Mouse (Mus musculus) forebrain, postnatal 0 days (tissue): ENCODE data around the gene Eea1. TPM values are rescaled to one million over a fixed set of nuclear protein-coding genes. Genes with fewer than 3 reads are reported as not detected.
"Not testable (repeated sequence)": the region's sequence is repeated elsewhere in the genome, so short reads cannot be mapped to it uniquely, and the experiment has no call there.

Experiments
- ATAC-seq: fragments of 200-750 bp; cut with Nextera tagmentation; 2 replicates; pipeline ENCODE4 v1.8.0; 2017; ENCODE audit warnings: mild to moderate bottlenecking, moderate library complexity
- DNase-seq: peaks from one replicate; pipeline ENCODE4 v3.0.0-alpha.2; 2015
- H3K27ac ChIP-seq: fragments of 300-500 bp; sonication (generic); 2 replicates; pipeline ENCODE4 v1.5.1; 2014; ENCODE audit warnings: low read depth, mild to moderate bottlenecking, antibody characterized with exemption, low read length, moderate library complexity, mixed read lengths
- H3K27me3 ChIP-seq: fragments of 300-500 bp; sonication (generic); 2 replicates; pipeline ENCODE4 v1.6.1; 2014; ENCODE audit warnings: mild to moderate bottlenecking, low read length, mixed read lengths; ENCODE audit not compliant: insufficient read depth
- H3K36me3 ChIP-seq: fragments of 300-500 bp; sonication (generic); 2 replicates; pipeline ENCODE4 v1.6.1; 2014; ENCODE audit warnings: mild to moderate bottlenecking, moderate library complexity; ENCODE audit not compliant: insufficient read depth
- H3K4me1 ChIP-seq: fragments of 300-500 bp; sonication (generic); 2 replicates; pipeline ENCODE4 v1.6.1; 2014; ENCODE audit warnings: antibody characterized with exemption; ENCODE audit not compliant: insufficient read depth
- H3K4me2 ChIP-seq: fragments of 300-500 bp; sonication (generic); 2 replicates; pipeline ENCODE4 v1.6.1; 2014; ENCODE audit warnings: low read depth, mild to moderate bottlenecking, moderate library complexity
- H3K4me3 ChIP-seq: fragments of 300-500 bp; sonication (generic); 2 replicates; pipeline ENCODE4 v1.5.1; 2014; ENCODE audit warnings: low read depth, low read length, mixed read lengths
- H3K9ac ChIP-seq: fragments of 300-500 bp; sonication (generic); 2 replicates; pipeline ENCODE4 v1.6.1; 2014; ENCODE audit warnings: mild to moderate bottlenecking
- H3K9me3 ChIP-seq: fragments of 300-500 bp; sonication (generic); 2 replicates; pipeline ENCODE4 v1.6.1; 2016; ENCODE audit warnings: low read length
- CTCF ChIP-seq: sonication (generic); IDR thresholded peaks from 2 replicates; pipeline ENCODE4 v1.5.1; 2016; ENCODE audit warnings: antibody characterized with exemption, control low read depth, low read depth
- WGBS: fragments of 180-500 bp; shearing (Covaris S2); extraction: QIAGEN DNeasy Blood & Tissue Kit; methylation state at CpG from one replicate; pipeline ENCODE4 v1.1.7; 2014; 5-methylcytosine and 5-hydroxymethylcytosine counted together
- polyA plus RNA-seq: library from polyadenylated mRNA; unstranded; fragments of >200 nt; fragmentation: Nextera tagmentation; extraction: Ambion mirVana; gene quantifications from 2 replicates; pipeline ENCODE4 v1.2.1, GENCODE M21; 2015
- total RNA-seq: library from RNA; depleted of rRNA; stranded (reverse); fragments of >200 nt; gene quantifications from 2 replicates; pipeline ENCODE4 v1.2.3, GENCODE M21; 2014

Eea1 gene
- total and polyA plus RNA-seq, 2 experiments from 2014 or later, result 16.6 to 21.9 TPM

DNA sequence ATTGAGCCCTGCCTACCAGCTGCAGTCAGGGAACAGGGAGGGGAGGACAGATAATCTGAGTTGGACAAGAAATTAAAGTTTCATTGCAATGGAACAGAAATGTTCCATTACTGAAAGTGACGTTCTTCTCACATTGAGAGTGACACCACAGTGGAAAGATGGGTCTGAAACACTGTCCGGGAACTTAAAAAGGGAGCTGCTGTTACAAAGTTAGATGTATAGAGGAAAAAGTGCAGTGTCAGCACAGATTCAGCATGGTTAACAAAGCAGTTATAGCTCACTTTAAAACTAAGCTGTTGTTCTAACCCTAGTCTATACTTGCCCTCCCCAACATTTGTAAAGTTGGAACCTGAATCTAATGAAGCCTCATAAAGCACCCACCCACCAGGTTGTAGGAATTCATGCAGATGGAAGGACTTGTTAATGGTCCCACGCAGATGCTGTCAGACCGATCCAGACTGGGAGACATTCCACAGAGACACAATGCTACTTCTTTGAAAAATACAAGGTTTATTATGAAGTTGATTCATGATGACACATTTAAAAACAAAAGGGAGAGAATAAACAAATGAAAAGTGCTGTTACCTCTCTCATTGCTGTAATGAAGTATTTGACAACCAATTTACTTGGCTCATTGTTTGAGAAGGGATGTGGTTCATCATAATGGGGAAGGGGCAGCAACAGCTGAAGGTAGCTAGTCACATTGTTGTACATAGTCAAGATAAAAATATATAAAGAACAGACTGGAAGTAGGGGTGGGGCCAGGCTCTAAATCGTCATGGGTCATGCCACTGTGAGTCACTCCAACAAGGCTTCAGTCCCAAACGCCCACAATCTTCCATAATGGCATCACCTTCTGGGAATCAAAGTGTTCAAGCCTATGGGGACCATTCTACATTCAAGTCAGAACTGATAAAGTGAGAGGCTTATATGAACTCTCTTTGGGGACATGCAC, 16.9 kb upstream of the Eea1 start:
- Histone ChIP-seq H3K4me1 (no peaks in the 10 kb centered on the region), H3K9me3 (no peaks in the 10 kb centered on the region), H3K27ac (no peak overlapping the region), H3K27me3 (no peaks in the 10 kb centered on the region), H3K4me2 (no peak overlapping the region), H3K9ac (no peak overlapping the region), H3K36me3 (no peaks in the 10 kb centered on the region), H3K4me3 (no peak overlapping the region)
- WGBS, result 83% methylated on average over 6 of the region's 6 CpGs
- no peak for DNase-seq
- TF ChIP-seq CTCF, result no peak
- no peak for ATAC-seq

DNA sequence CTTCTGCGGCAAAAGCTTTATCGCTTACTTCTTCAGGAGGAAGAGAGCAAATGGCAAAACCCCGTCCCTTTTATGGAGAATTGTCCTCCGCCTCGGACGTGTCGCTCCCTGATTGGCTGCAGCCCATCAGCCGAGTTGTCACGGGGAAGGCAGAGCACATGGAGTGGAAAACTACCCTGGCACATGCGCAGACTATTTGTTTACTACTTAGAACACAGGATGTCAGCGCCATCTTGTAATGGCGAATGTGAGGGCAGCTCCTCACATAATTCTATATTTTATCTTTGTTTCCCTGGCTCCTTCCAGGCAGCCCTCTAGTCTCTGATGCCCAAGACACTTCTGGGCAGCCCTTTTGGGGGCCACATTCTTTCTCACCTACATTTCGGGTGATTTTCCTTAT, 6.8 kb upstream of the Eea1 start:
- H3K27me3 ChIP-seq, H3K36me3 ChIP-seq, H3K9me3 ChIP-seq, H3K27ac ChIP-seq, H3K4me3 ChIP-seq, DNase-seq, H3K4me1 ChIP-seq, H3K9ac ChIP-seq, H3K4me2 ChIP-seq, ATAC-seq: not testable (repeated sequence)
- WGBS, result 93% methylated on average over 13 of the region's 13 CpGs

DNA sequence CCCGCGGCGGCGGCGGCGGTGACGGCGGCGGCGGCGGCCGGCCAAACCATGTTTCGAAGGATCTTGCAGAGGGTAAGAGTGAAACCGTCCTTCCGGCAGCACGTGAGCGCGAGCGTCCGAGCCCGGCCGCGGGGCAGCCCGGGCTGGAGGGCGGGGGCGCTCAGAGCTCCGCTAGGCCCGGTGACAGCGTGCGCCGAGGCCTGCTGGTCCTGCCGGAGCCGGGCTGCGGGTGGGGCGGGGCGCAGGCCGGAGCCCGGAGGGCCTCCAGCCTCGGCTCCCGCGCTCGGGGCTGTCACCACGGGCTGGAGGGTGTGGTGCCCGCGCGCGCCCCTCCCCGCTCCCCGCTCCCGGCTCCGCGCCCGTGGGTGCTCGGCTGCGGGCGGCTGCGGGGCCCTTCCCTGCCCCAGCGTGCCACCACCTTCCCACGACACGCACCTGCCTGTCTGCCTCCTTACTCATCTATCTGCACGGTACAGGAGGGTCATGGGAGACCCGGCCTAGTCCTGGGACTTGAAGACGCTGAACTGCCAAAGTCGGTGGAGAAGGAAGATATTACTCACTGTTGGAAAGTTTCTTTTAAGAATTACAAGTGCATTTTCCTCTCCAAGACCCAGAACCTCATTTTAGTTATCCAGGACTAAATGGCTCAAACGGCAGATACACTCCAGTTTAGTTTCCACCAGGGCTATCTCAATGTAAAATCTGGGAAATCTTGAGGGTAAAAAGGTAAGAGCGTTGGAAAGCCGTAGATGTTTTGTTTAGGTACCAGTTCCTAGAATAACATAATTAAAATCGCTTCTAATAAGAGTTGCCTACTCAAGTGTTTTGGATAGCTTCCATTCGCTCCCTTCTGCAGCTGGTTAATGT, 684 bp downstream of the Eea1 start:
- peak overlapping the region; percentile 92 for H3K4me3 ChIP-seq
- H3K36me3 ChIP-seq, result no peaks in the 10 kb centered on the region
- peaks cover 11% of the 10 kb centered on the region; the same call in 1 of the 2 replicates for H3K4me1 ChIP-seq
- ATAC-seq, result peak; percentile 81; the same call in 1 of the 2 replicates
- peak overlapping the region; percentile 74 for H3K4me2 ChIP-seq
- H3K9ac ChIP-seq, result peak overlapping the region; percentile 72
- peak overlapping the region; percentile 80 for H3K27ac ChIP-seq
- no peaks in the 10 kb centered on the region for H3K27me3 ChIP-seq
- DNase-seq, result peak; percentile 18
- TF ChIP-seq CTCF, result no peak
- no peaks in the 10 kb centered on the region for H3K9me3 ChIP-seq
- 4% methylated on average over 45 of the region's 69 CpGs for WGBS

DNA sequence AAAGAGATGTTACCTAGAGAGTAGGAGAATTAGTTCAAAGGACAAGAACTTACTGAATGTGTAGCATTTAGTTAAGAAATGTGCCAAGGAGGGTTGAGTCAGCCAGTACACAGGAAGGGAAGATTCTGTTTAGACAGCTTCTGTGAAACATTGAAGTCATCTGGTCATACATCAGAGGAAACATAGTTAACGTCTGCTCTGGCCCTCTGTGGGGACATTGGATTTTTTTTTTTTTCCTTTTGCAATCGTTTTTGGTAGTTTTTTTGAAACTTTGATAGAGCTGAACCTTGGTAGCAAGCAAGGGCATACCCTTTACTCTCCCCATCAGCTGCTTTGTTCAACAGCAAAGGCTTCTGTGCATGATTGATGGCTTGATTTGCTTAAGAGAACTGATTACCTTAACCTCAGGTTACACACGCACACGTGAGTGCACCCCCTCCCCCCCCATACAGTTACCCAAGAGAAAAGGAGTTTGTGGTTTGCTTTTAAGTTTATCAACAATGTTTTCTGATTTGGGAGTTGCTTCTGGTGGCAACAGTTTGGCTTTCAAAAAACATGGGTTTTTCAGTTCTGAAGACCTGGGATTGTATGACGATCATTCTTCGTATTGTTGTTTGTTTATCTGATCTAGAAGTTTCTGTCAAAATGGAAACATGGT, 1.4 kb downstream of the Eea1 start:
- ATAC-seq (no peak), DNase-seq (no peak)
- peaks cover 11% of the 10 kb centered on the region; the same call in 1 of the 2 replicates for H3K4me1 ChIP-seq
- H3K36me3 ChIP-seq, result no peaks in the 10 kb centered on the region
- no peaks in the 10 kb centered on the region for H3K27me3 ChIP-seq
- H3K4me3 ChIP-seq, result peak overlapping the region; percentile 92
- 53% methylated on average over 6 of the region's 6 CpGs for WGBS
- no peak overlapping the region for H3K27ac ChIP-seq
- TF ChIP-seq CTCF, result no peak
- no peaks in the 10 kb centered on the region for H3K9me3 ChIP-seq
- H3K9ac ChIP-seq, result no peak overlapping the region
- peak overlapping the region; percentile 74 for H3K4me2 ChIP-seq

DNA sequence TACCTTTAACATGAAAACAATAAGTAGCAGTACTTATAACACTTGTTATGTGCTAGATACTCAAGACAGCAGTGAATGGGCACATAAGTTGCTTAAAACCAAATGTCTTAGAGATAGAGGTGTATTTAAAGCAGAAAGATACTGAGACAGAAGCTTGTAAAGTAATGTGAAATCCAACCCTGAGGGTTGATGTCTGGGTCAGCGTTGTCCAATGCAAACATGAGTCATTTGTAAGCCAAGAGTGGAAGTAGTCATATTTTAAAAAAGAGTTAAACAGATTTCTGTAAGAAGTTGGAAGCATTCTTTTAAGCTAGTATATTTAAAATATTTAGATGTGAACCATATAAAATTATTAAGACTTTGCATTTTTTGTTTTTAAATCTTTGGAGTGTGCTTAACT, 4.6 kb downstream of the Eea1 start:
- Histone ChIP-seq H3K27me3 (no peaks in the 10 kb centered on the region), H3K27ac (no peak overlapping the region), H3K36me3 (no peaks in the 10 kb centered on the region), H3K4me3 (no peak overlapping the region), H3K9ac (no peak overlapping the region), H3K4me1 (peaks cover 8% of the 10 kb centered on the region; the same call in 1 of the 2 replicates), H3K4me2 (no peak overlapping the region), H3K9me3 (no peaks in the 10 kb centered on the region)
- no peak for TF ChIP-seq CTCF
- ATAC-seq (no peak), DNase-seq (no peak)
- 96% methylated on average over 1 of the region's 1 CpGs for WGBS

DNA sequence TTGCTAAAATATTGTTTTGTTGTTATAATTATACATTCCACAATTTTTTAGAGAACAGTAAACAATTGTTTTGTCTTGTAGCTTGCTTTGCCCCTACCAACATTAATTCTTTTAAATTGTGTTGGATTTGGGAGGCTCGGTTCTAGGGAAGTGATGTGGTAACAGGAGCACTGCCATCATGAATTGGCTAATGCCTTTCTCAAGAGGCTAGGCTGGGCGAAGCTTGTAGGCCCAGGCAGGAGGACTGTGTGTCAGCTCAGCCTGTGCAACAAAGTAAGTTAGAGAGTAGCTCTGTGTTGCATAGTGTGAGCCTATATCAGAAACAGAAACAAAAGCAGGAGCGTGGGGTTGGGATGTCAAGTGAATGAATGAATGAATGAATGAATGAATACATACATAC, 9.0 kb downstream of the Eea1 start:
- Histone ChIP-seq H3K4me2 (no peak overlapping the region), H3K27me3 (no peaks in the 10 kb centered on the region), H3K27ac (no peak overlapping the region), H3K4me1 (no peaks in the 10 kb centered on the region), H3K4me3 (no peak overlapping the region), H3K9ac (no peak overlapping the region), H3K36me3 (no peaks in the 10 kb centered on the region), H3K9me3 (no peaks in the 10 kb centered on the region)
- ATAC-seq (no peak), DNase-seq (no peak)
- 93% methylated on average over 3 of the region's 3 CpGs for WGBS
- TF ChIP-seq CTCF, result no peak
